20 mouse cellular contexts compared by ENCODE assay signal in genomic region chr1:66865633-66866032, GRCm38 (mm10). TPM values are rescaled to one million over a fixed set of nuclear protein-coding genes. Genes with fewer than 3 reads are reported as not detected.
DNase-seq lines count a peak whose midpoint lies in the region; ATAC-seq and TF ChIP-seq lines count a peak whose summit lies in the region.
"Had no signal": no experiment of that assay in that cellular context is flagged by ENCODE, and none has a peak within 500 bp of the region (broad histone marks: within the 10 kb centered on the region; RNA-seq: fewer than 3 reads in every experiment).

No protein-coding gene starts in this region.

- H3K27me3 ChIP-seq in heart, embryonic 11.5 days (ENCODE audit: control insufficient read depth, insufficient read depth, low read length), result no peaks in the 10 kb centered on the region
- no peaks in the 10 kb centered on the region for H3K27me3 ChIP-seq in heart, embryonic 15.5 days
- H3K27me3 ChIP-seq in CH12.LX (replicated peaks), result no peaks in the 10 kb centered on the region
- H3K27me3 ChIP-seq: forebrain, embryonic 13.5 days; hindbrain, embryonic 15.5 days had no signal

- TF ChIP-seq POLR2A in CH12.LX (IDR thresholded peaks at IDR 0.05; ENCODE audit: low read depth, low read length), result no peak

- in situ Hi-C loops in CH12.LX (cut with MboI; ENCODE audit: low pct_ligation_motif_present, low pct_unique_long_range_greater_than_20kb, low sequenced_read_pairs), result no loop called here

- no peak for TF ChIP-seq RAD21 in CH12.LX (IDR thresholded peaks at IDR 0.05; ENCODE audit: low read depth, low read length)

- peaks cover 12% of the 10 kb centered on the region; the same call in 1 of the 2 replicates for H3K4me1 ChIP-seq in heart, embryonic 11.5 days (ENCODE audit: control insufficient read depth, insufficient read depth, low read length)
- peaks cover 15% of the 10 kb centered on the region for H3K4me1 ChIP-seq in heart, embryonic 15.5 days (replicated peaks)
- peaks cover 5 to 35% of the 10 kb centered on the region in 2 experiments; a peak in 3 of 4 replicates for H3K4me1 ChIP-seq in CH12.LX (ENCODE audit: control insufficient read depth in 1 of 2, insufficient read depth in 2 of 2)

- no peaks in the 10 kb centered on the region for H3K36me3 ChIP-seq in heart, embryonic 11.5 days (ENCODE audit: control insufficient read depth, insufficient read depth, low read length)
- H3K36me3 ChIP-seq in heart, embryonic 15.5 days, result no peaks in the 10 kb centered on the region
- peaks cover 0 to 3% of the 10 kb centered on the region in 2 experiments for H3K36me3 ChIP-seq in CH12.LX (replicated peaks in 1 of 2; ENCODE audit: control insufficient read depth in 1 of 2, insufficient read depth in 1 of 2, low read length in 1 of 2)
- H3K36me3 ChIP-seq: embryonic facial prominence, embryonic 10.5 days; hindbrain, embryonic 15.5 days had no signal

- H3K27ac ChIP-seq in heart, embryonic 11.5 days (ENCODE audit: low read depth, low read length), result 0 out of 2 replicates have a peak overlapping the region, but pooled peaks have one; percentile 24
- peak overlapping the region; percentile 100 for H3K27ac ChIP-seq in heart, embryonic 15.5 days
- H3K27ac ChIP-seq in CH12.LX (ENCODE audit: insufficient read depth, low read depth), result no peak overlapping the region
- H3K27ac ChIP-seq: embryonic facial prominence, embryonic 10.5 days; forebrain, embryonic 13.5 days; hindbrain, embryonic 15.5 days; kidney, postnatal 0 days had no signal

- WGBS in heart, embryonic 11.5 days (ENCODE audit: insufficient replicate concordance), result 58% methylated on average over 4 of the region's 4 CpGs
- 41% methylated on average over 4 of the region's 4 CpGs for WGBS in heart, embryonic 15.5 days

- DNase-seq in adrenal gland, postnatal 10 days, result peak; percentile 0
- no peak for DNase-seq in adrenal gland, adult 8-10 months
- no peak for DNase-seq in heart, postnatal 25 days (ENCODE audit: low spot score)
- no peak for DNase-seq in heart, postnatal 36 days
- DNase-seq in CH12.LX (ENCODE audit: extremely low read depth), result peak; percentile 54
- no peak for DNase-seq in lung, postnatal 14 days
- DNase-seq: adrenal gland, postnatal 25 days; B cell, adult 2 months; cerebellum, adult 2 months; cerebellum, postnatal 10 days; gastrocnemius, postnatal 10 days; kidney, adult 11 months; kidney, adult 9 months had no signal

- H3K4me3 ChIP-seq in heart, embryonic 11.5 days (ENCODE audit: low read depth, low read length), result no peak overlapping the region
- H3K4me3 ChIP-seq in heart, embryonic 15.5 days, result no peak overlapping the region
- no peak overlapping the region for H3K4me3 ChIP-seq in CH12.LX (replicated peaks in 1 of 3; ENCODE audit: low read depth in 2 of 3, low read length in 2 of 3, poor library complexity in 1 of 3)
- H3K4me3 ChIP-seq: embryonic facial prominence, embryonic 10.5 days; forebrain, embryonic 13.5 days; hindbrain, embryonic 15.5 days had no signal

- H3K4me2 ChIP-seq in heart, embryonic 11.5 days, result no peak overlapping the region
- H3K4me2 ChIP-seq in heart, embryonic 15.5 days, result 0 out of 2 replicates have a peak overlapping the region, but pooled peaks have one; percentile 0
- peak overlapping the region; percentile 39; the same call in 1 of the 2 replicates for H3K4me2 ChIP-seq in CH12.LX (ENCODE audit: insufficient read depth, low read depth, poor library complexity, severe bottlenecking)
- H3K4me2 ChIP-seq: forebrain, embryonic 13.5 days; hindbrain, embryonic 15.5 days had no signal

- TF ChIP-seq EP300 in CH12.LX (IDR thresholded peaks at IDR 0.05; ENCODE audit: low read length), result peak; percentile 25; the same call in 1 of the 2 replicates

- H3K79me2 ChIP-seq in CH12.LX (replicated peaks; ENCODE audit: control insufficient read depth, extremely low read depth, insufficient read depth, poor library complexity, severe bottlenecking), result peaks cover 15% of the 10 kb centered on the region

- H3K9me3 ChIP-seq in heart, embryonic 11.5 days (replicated peaks; ENCODE audit: control insufficient read depth, low read length), result no peaks in the 10 kb centered on the region
- no peaks in the 10 kb centered on the region for H3K9me3 ChIP-seq in heart, embryonic 15.5 days (replicated peaks)
- peaks cover 2% of the 10 kb centered on the region for H3K9me3 ChIP-seq in CH12.LX (replicated peaks; ENCODE audit: low read length)
- H3K9me3 ChIP-seq: embryonic facial prominence, embryonic 10.5 days; forebrain, embryonic 13.5 days; hindbrain, embryonic 15.5 days had no signal

- intact Hi-C loops in heart, postnatal 25 days (cut with DNase I), result no loop called here
- intact Hi-C loops in heart, postnatal 36 days (cut with DNase I), result no loop called here

- no peak overlapping the region for H3K9ac ChIP-seq in heart, embryonic 11.5 days (ENCODE audit: low read depth, low read length)
- H3K9ac ChIP-seq in heart, embryonic 15.5 days, result no peak overlapping the region
- no peak overlapping the region; the same call in 1 of the 2 replicates for H3K9ac ChIP-seq in CH12.LX (ENCODE audit: insufficient read depth, low read depth)
- H3K9ac ChIP-seq: forebrain, embryonic 13.5 days; hindbrain, embryonic 15.5 days had no signal

- dilution Hi-C loops in CH12.LX (cut with MboI; ENCODE audit: extremely low pct_ligation_motif_present, extremely low pct_unique_long_range_greater_than_20kb, low sequenced_read_pairs), result no loop called here

- TF ChIP-seq CTCF in CH12.LX (conservative IDR thresholded peaks at IDR 0.05 in 1 of 2, IDR thresholded peaks at IDR 0.05 in 1 of 2; ENCODE audit: low read depth in 2 of 2, low read length in 2 of 2), result no peak

- ATAC-seq in heart, embryonic 11.5 days (replicated peaks; ENCODE audit: insufficient number of reproducible peaks, low FRiP score, low TSS enrichment), result no peak
- ATAC-seq in heart, embryonic 15.5 days (replicated peaks; ENCODE audit: insufficient number of reproducible peaks, insufficient read depth, low FRiP score, low read depth), result no peak
- ATAC-seq: CD4-positive, CD25-positive, alpha-beta regulatory T cell, adult 4 months; forebrain, embryonic 13.5 days had no signal

TF ChIP-seq in CH12.LX, 34 proteins besides CTCF, POLR2A, EP300 and RAD21:
- TF ChIP-seq E2F4 (IDR thresholded peaks at IDR 0.05; ENCODE audit: insufficient replicate concordance, low read depth, low read length), result no peak
- peak; percentile 37; the same call in 1 of the 2 replicates for TF ChIP-seq JUN (IDR thresholded peaks at IDR 0.05; ENCODE audit: insufficient read depth, low read depth, low read length)
- TF ChIP-seq MEF2A (IDR thresholded peaks at IDR 0.05; ENCODE audit: borderline replicate concordance, low read depth, low read length), result peak; percentile 96
- TF ChIP-seq IRF4 (IDR thresholded peaks at IDR 0.05; ENCODE audit: low read depth, low read length), result peak; percentile 43; the same call in 1 of the 2 replicates

RNA-seq across cellular contexts. Expression of gene Acadl, which starts 2.6 kb away (rescaled TPM):
- 1,000 to 10,000 TPM; 1,546 to 1,636 TPM for total RNA-seq in adrenal gland, postnatal 10 days (2021)
- total RNA-seq in adrenal gland, adult 8-10 months (2022), result 100 to 1,000 TPM; 240 to 411 (median 326) TPM
- 257 and 291 TPM in 2 replicates for polyA plus RNA-seq in heart, embryonic 11.5 days (2014; fragmentation: Nextera tagmentation; extraction: Ambion mirVana)
- total RNA-seq in heart, postnatal 25 days (2021), result 1,000 to 10,000 TPM; 1,047 to 1,088 TPM
- polyA plus RNA-seq in heart, embryonic 15.5 days (2015; fragmentation: Nextera tagmentation; extraction: Ambion mirVana), result 631 and 795 TPM in 2 replicates
- 1,000 to 10,000 TPM; 1,167 to 1,246 TPM for total RNA-seq in heart, postnatal 36 days (2021)
- total RNA-seq in CH12.LX (2012; rRNA removed), result 18.8 and 24.7 TPM in 2 replicates
- total RNA-seq in CH12.LX (2014; rRNA removed), result 26.2 and 28.4 TPM in 2 replicates
- 58.9 and 62.6 TPM in 2 replicates for polyA plus RNA-seq in CH12.LX (2012; ENCODE audit: insufficient read length, low read depth)

RNA-seq across cellular contexts. Expression of gene Kansl1l, which starts 48.3 kb away (rescaled TPM):
- 10 to 100 TPM; 19.2 to 22.7 TPM for total RNA-seq in adrenal gland, postnatal 10 days (2021)
- 10 to 100 TPM; 15.2 to 28.9 (median 21.7) TPM for total RNA-seq in adrenal gland, adult 8-10 months (2022)
- polyA plus RNA-seq in heart, embryonic 11.5 days (2014; fragmentation: Nextera tagmentation; extraction: Ambion mirVana), result 7.3 and 9.3 TPM in 2 replicates
- total RNA-seq in heart, postnatal 25 days (2021), result 10 to 100 TPM; 21.7 to 22.9 TPM
- 11.7 and 12.3 TPM in 2 replicates for polyA plus RNA-seq in heart, embryonic 15.5 days (2015; fragmentation: Nextera tagmentation; extraction: Ambion mirVana)
- total RNA-seq in heart, postnatal 36 days (2021), result 10 to 100 TPM; 22.2 to 23.2 TPM
- total RNA-seq in CH12.LX (2012; rRNA removed) (2.8 and 3.3 TPM in 2 replicates), CH12.LX (2014; rRNA removed) (6.0 and 6.9 TPM in 2 replicates)
- 3.5 and 3.6 TPM in 2 replicates for polyA plus RNA-seq in CH12.LX (2012; ENCODE audit: insufficient read length, low read depth)

Comparison
In these comparisons a context has a peak if more than half of its experiments do, and no peak if none do; other contexts are left out.
1. DNase-seq: peak in adrenal gland, postnatal 10 days (single experiment) and CH12.LX (single experiment); none in adrenal gland, adult 8-10 months (single experiment), heart, postnatal 25 days (single experiment), heart, postnatal 36 days (0 of 2) and lung, postnatal 14 days (single experiment).
2. RNA of gene Acadl, which starts 2.6 kb away (total RNA-seq): 1,546 to 1,636 TPM in adrenal gland, postnatal 10 days, 1,167 to 1,246 TPM in heart, postnatal 36 days, 1,047 to 1,088 TPM in heart, postnatal 25 days and 240 to 411 TPM in adrenal gland, adult 8-10 months; 18.8 to 28.4 TPM in CH12.LX; every median in the first group is over 4 times any median in the second.